Mouse (Mus musculus) urinary bladder, postnatal 10 days (tissue): ENCODE measurements around the gene Adam1a.
"Not testable (repeated sequence)": the region's sequence is repeated elsewhere in the genome, so short reads cannot be mapped to it uniquely, and the experiment has no call there.

ENCODE experiments used
- DNase-seq: peaks from one replicate; pipeline ENCODE4 v3.0.0; 2022; ENCODE audit warnings: low spot score

Adam1a gene

GRCm38 (mm10) chr5:121564468-121564895, 19.2 kb upstream of the Adam1a start:
- DNase-seq = peak; percentile 61

DNA sequence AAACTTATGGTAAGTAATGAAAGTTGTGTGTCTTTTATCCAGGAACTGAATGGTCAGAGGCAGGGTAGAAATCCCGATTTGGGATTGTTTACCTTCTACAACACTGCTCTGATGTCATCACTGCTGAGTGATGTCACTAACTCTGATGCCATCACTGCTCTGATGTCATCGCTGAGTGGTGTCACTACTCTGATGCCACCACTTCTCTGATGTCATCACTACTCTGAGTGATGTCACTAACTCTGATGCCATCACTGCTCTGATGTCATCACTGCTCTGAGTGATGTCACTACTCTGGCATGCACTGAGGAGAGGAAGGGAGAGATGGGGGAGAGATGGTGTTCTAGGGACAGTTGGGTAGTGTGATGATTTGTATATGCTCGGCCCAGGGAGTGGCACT, 17.2 kb upstream of the Adam1a start:
- no peak for DNase-seq

- no peak for DNase-seq
Observed at GRCm38 (mm10) chr5:121549196-121549595, 3.9 kb upstream of the Adam1a start.

DNA sequence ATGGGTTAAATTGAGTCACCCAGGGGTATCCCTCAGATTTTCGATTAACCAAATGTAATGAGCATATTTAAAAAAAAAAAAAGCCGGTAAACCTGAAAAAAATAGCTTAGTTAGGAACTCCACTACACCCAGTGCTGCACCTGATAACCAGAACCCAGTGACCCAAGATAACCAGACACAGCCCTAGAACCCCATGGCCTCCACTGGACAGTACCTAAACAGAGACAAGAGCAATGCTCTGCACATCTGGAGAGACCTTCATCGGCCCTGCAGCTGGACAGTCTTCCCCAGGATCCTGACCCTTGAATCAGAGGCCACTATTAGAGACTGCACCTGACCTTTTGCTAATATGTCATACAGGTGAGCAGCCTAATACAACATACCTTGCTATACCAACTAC, 1.8 kb upstream of the Adam1a start:
- no peak for DNase-seq

- no peak for DNase-seq
Observed at GRCm38 (mm10) chr5:121546530-121546895, 1.2 kb upstream of the Adam1a start.

DNA sequence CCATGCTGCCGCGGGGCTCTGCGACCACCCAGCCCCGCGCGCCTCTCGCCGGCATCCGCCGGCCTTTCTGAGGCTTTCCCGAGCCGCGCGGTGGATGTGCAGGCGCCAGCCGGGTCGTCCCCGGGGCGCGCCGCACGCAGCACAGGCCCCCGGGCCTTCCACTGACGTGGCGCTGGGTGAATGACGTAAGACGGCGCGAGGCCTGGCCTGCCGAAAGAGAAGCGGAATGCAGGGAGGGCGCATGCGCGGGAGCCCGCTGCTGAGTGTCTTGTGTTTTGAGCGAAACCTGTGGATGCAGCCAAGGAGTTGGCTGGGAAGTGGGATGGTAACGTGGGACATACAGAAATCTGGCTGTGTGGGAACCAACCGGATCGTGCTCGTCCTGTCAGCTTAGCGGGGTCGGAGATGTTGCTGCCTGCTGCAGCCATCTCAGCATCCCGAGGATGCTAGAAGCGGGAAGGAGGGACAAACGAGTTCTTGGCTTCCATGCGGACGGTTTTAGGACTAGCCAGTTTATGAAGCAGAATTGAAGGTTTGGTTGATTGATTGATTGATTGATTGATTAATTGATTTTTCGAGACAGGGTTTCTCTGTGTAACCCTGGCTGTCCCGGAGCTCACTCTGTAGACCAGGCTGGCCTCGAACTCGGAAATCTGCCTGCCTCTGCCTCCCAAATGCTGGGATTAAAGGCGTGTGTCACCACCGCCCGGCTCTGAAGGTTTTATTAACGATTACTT, 679 bp upstream of the Adam1a start, which contains the start of gene Mapkapk5:
TSS of gene Mapkapk5 (minus strand) at position 113 of the 737 bp plus-strand sequence.
- DNase-seq = peak; percentile 94

- no peak for DNase-seq
Observed at GRCm38 (mm10) chr5:121543370-121543769, 1.9 kb downstream of the Adam1a start.

DNA sequence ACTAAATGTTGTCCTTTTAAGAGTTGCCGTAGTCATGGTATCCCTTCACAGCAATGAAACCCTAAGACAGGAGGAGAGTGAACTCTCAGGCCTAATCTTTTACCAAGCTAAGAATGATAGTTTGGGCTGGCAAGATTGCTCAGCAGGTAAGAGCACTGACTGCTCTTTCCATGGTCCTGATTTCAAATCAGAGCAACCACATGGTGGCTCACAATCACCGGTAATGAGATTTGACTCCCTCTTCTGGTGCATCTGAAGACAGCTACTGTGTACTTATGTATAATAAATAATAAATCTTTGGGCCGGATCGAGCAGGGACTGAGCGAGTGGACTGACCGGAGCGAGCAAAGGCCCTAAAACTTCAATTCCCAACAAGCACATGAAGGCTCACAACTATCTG, 4.0 kb downstream of the Adam1a start:
- no peak for DNase-seq

DNA sequence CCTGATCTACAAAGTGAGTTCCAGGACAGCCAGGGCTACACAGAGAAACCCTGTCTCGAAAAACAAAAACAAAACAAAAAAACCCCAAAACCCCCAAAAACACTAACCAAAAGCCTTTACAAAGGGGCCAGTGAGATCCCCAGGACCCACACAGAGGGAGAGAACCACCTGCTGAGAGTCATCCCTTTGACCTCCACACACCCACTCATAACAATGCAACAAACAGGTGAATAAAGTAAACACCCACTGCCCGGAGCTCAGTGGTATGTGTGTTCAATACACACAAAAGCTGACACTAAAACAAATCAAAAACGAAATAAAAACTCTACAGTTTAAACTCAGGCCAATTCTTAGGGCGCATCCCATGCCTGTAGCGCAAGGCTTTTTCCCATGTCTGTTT, 5.2 kb downstream of the Adam1a start:
- no peak for DNase-seq

GRCm38 (mm10) chr5:121537588-121537987, 7.7 kb downstream of the Adam1a start:
- no peak for DNase-seq

DNA sequence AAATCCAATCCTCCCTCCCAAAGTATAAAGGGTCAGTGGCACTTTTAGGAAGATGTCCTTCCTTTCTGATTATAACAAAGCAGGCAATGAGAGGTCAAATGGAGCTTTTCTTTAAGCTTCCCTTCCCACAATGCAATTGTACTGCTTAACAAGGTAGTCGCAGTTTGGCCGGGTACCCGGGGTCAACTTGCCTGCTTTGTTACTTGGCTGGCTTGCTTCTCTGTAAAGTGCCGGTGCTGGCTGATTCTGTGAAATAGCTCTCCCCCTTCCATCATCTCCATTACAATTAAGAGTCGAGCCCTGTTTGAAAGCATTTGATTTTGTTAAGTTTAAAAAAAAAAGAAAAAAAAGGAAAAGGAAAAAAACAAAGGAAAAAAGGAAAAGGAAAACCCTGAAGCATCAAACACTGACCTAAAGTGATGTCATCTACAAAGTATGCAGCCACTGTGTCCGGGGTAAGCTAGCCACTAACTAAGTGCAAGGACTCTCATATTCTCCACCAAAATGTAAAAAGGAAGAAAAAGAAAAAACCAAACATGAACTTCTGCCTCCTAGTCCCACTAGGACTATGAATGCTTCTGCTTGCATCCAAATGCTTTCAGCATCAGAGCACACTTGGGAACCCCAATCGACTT, 8.2 kb downstream of the Adam1a start:
- DNase-seq = no peak

DNA sequence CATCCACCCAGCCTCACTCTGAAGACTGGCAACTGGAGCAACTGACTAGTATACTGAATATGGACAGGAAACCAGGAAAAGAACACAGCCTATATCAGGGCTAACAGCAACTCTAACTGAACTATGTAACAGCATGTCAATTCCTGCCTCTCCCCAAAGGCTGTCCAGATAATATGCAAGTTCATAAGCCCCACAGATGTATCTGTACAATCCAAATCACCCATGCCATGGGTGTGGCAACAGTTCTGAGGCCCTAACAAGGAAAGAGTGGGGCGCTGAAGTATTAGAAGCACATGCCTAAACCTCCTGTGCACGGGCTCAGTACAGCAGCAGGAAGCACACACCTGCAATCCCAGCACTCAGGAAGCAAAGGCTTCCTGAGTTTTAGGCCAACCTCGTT, 10.2 kb downstream of the Adam1a start:
- no peak for DNase-seq

- no peak for DNase-seq
Observed at GRCm38 (mm10) chr5:121534521-121534920, 10.8 kb downstream of the Adam1a start.

DNA sequence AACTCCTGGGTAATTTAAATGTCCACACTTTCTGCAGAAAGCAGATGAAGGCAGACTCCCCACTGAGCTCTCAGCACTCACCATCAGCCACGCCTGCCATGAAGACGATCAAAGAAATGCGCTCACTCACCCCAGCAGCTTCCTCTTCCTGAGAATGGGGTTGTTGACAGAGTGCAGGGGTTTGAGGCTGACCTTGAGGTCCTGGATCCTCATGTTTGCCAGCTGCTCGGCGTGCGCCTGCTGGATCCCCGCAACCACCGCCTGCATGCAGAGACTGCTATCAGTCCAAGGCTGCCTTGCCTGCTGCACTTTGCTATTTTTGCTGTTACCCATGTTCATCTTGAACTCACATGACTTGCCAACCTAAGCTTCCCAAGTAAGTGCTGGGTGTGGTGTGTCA, 18.3 kb downstream of the Adam1a start:
- DNase-seq = no peak

- no peak for DNase-seq
Observed at GRCm38 (mm10) chr5:121526526-121526925, 18.8 kb downstream of the Adam1a start.

DNA sequence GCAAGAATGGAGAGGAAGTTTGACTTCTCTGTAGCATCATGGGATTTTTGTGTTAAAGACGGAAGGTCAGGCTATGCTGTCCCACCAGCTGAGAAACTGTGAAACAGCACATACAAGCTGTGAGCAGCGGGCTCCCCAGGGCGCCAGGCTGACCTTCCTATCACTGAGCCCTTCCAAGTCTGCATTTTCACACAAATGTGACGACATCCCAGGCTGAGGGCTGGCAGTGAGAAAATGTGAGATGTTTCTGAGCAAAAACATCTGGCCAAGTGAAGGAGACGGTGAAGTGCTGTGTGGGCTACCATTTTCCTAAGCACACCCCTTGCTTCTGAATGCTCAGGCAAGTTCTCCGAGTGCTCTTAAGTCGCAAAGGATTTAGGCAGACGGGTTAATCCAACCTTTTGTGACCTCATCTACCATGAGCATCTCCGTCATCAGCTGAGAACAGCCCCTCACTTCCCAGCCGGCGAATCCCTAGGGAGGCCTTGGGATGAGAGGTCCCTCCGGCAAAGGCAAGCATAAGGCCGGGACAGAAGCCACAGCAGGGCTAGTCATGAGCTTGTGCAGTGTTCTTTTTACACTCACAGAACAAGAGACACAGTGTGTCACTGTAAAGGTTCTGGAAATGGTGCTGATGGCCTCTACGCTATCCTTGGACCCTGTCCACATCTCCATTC, 19.4 kb downstream of the Adam1a start:
- DNase-seq = no peak

DNA sequence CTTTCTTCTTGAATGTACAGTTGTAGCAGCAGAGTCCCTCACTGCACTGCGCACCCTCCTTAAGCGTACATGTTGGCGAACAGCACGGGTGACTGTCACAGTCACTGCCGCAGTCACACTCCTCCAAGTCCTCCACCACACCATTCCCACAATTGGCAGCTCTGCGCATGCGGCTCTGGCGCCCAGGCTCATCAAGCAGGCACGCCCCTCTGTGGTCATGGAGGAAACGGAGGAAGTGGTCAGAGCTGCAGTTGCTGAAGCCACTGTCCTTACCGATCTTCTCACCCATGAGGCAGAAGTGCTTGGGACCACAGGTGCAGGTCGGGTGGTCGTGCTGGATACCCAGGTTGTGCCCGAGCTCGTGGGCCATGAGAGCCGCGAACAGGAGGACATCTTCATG, 25.5 kb downstream of the Adam1a start:
- DNase-seq = not testable (repeated sequence)

DNA sequence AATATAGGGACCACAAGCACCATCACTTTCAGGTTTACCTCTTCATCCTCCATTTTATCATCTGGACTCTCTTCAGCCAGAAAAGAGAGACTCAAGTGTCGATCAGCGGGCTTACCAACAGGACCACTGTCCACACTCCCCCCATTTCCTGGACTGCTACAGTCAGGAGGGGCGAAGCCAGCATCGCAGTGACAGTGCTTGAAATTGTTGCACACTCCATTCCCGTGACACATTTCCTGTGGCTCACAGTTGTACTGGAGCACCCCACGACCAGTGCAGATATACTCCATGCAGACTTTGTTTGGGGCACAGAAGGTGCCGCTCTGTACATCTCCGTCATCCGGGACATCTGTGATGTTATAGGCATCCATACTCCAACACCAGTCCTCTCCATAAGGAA, 26.3 kb downstream of the Adam1a start:
- DNase-seq = no peak

DNA sequence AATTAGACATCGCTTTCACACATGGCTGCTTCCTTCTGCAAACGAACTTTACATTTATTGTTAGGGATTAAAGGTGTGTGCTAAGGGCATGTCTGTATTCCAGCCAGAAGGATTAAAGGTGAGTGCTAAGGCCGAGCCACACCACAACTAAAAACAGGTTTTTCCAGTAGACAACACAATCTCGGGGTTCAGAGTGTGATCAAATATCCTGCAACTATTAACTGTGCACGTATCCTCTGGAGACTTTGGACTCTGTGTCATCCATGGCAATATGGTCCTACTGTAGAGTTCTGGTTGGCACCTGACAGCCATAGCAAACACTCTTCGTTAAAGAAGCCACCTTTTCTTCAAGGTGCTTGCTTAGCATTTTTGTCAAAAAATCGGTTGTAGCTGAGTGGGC, 35.3 kb downstream of the Adam1a start:
- DNase-seq = no peak

- DNase-seq = no peak
Observed at GRCm38 (mm10) chr5:121506846-121507245, 38.4 kb downstream of the Adam1a start.

GRCm38 (mm10) chr5:121503231-121503630, 42.1 kb downstream of the Adam1a start, which contains the start of gene Adam1b:
Gene Adam1b (minus strand): TSS chr5:121503435.
- no peak for DNase-seq

GRCm38 (mm10) chr5:121501424-121501996, 43.8 kb downstream of the Adam1a start:
- not testable (repeated sequence) for DNase-seq

DNA sequence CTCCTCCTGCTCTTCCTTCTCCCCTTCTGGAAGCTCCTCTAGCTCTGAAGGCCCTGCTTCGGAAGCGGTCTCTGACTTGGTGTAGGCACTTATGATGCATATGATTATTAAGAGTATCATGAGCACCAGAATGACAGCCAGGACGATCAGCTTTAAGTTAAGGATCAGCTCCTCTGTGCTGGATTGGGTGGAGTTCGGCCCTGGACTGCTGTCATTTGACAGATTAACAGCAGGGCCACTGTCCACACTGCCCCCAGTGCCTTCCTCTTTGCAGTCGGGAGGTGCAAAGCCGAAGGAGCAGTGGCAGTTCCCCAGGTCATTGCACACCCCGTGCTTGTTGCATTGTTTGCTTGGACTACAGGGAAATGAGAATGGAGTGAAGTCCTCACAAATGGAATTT, 44.6 kb downstream of the Adam1a start:
- no peak for DNase-seq
